Mouse (Mus musculus) CD8-positive naive resting alpha-beta T cell, adult 2 months (primary cell): ENCODE measurements around the gene Olfr1131.
"Not testable (repeated sequence)": the region's sequence is repeated elsewhere in the genome, so short reads cannot be mapped to it uniquely, and the experiment has no call there.

ENCODE experiments used
- DNase-seq, 2 experiments: peaks; one replicate each; pipeline ENCODE4 v3.0.0; 2022; ENCODE audit warnings: low read depth in 2 of 2, low spot score in 2 of 2

Gene Olfr1131

GRCm38 (mm10) chr2:87626804-87627203 lies at the start of gene Olfr1131:
Gene Olfr1131, plus strand, starts transcription at chr2:87627104.
- DNase-seq = no peak

- DNase-seq = not testable (repeated sequence)
Observed at GRCm38 (mm10) chr2:87605912-87606311, 21.0 kb upstream of the Olfr1131 start, which contains the start of gene Olfr1130. Gene Olfr1130, plus strand, starts transcription at chr2:87606212.

DNA sequence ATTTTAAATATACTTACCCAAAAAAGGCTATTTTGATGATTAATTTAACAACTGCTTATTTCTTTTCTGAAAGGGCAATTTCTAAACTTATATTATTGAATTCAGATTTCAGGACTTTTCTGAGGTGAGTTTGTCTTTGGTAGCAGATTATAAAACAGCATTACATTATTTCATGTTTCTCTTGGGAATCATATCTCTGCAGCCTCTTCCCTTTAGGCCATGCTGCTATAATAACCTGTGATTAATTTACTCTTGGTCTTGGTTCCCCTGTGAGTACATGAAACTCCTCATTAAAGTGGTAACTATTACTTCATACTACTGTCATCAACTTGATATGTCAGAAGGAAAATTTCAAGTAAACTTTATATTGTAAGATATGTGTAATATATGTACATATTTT lies 10.5 kb downstream of the Olfr1131 start, which contains the start of gene Olfr1132:
Olfr1132 (minus strand) TSS at position 101 of the 400 bp plus-strand sequence.
- DNase-seq = no peak

DNA sequence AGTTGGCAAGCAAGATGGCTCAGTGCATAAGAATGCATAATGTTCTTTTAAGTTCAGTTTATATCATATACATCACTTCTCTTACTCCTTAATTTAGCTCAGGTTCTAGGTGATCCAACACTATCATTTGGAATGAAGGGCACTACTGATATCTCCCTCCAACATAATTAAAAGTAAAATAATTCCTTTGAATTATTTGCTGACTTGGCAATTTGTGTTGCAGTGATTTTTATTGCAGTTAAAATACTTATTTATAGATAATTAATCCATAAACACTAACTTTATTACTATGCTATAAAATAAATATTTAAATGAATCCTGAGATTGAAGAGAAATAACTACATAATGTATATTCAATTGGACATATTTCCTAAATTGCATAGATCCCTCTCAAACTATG lies 15.5 kb downstream of the Olfr1131 start:
- DNase-seq = no peak

GRCm38 (mm10) chr2:87647274-87647673 lies 20.4 kb downstream of the Olfr1131 start, which contains the start of gene Olfr1133:
Gene Olfr1133, minus strand, starts transcription at chr2:87647374.
- DNase-seq = no peak

- no peak for DNase-seq
Observed at GRCm38 (mm10) chr2:87658360-87658759, 31.5 kb downstream of the Olfr1131 start, which contains the start of gene Olfr1134. Gene Olfr1134, minus strand, starts transcription at chr2:87658460.

DNA sequence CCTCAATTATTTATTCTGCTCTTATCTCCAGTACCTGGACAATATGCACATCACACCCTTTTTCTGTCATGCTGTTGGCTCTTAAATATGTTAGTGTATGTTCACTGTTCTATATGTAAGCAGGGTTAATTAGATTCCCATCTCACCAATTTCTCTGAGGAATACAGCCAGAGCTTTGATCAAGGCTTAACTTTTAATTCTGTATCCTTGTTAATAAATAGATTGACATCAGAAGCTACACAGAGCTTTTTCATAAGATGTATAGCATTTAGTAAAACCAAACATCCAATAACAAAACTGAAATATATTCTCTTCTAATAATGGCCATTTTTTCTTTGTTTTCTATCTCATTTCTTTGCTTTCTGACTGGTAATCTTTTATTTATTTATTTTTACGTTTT lies 46.7 kb downstream of the Olfr1131 start, which contains the start of gene Olfr1135:
Olfr1135 (minus strand) TSS at position 101 of the 400 bp plus-strand sequence.
- DNase-seq = no peak
